Mouse (Mus musculus): ENCODE measurements around the gene Neurod1.

GRCm38 (mm10) chr2:79405661-79406405, 50.7 kb downstream of the Neurod1 start:
- TF ChIP-seq POLR2A (IDR thresholded peaks at IDR 0.05; ENCODE audit: low read depth, low read length) (no peak), CTCF (conservative IDR thresholded peaks at IDR 0.05; ENCODE audit: insufficient read depth, insufficient read length, low read depth, low read length) (no peak)
